Mouse (Mus musculus): Measurements from ENCODE around the gene Wwox.

Wwox gene

DNA sequence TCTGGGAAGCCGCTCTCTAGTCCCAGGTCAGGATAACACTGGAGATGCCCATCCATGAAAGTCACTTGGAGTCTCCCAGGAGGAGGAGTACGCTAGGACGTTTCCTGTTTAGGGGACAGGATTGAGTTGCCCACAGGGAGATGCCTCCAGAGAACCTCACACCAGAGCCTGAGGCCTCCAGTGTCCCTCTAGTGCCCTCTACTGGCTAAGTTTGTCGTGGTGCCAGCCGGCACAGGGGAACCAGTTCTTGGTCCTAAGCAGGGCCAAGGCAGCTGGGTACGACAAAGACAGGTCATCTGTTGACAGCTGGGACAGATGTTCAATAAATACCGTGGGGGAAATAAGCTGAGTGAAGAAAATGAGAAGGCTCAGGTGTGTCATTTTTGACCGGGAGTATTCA, 531.9 kb downstream of the Wwox start:
- DNase-seq (ENCODE audit: low read depth) = peak; percentile 2

DNA sequence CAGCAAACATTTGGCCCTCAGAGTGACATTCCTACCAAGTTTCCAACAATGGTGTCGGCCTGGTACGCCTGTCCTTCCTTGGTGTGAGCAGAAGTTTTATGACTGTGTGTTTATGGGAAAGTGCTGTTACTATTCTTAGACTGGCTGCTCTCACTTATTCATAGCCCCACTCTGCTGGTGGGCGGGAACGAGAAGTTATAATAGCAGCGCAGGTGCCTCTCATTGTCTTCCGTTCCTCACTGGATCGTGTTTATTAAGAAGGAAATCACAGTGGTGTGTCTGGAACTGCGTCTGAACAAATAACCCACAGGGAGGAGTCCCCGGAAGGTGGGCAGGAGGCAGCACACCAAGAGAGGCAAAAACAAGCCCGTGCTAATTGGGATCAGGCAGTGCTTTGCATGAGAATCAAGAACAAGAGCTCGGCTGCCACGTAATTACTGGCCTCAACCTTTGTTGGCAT, 533.6 kb downstream of the Wwox start:
- no peak for DNase-seq (ENCODE audit: low read depth)

DNA sequence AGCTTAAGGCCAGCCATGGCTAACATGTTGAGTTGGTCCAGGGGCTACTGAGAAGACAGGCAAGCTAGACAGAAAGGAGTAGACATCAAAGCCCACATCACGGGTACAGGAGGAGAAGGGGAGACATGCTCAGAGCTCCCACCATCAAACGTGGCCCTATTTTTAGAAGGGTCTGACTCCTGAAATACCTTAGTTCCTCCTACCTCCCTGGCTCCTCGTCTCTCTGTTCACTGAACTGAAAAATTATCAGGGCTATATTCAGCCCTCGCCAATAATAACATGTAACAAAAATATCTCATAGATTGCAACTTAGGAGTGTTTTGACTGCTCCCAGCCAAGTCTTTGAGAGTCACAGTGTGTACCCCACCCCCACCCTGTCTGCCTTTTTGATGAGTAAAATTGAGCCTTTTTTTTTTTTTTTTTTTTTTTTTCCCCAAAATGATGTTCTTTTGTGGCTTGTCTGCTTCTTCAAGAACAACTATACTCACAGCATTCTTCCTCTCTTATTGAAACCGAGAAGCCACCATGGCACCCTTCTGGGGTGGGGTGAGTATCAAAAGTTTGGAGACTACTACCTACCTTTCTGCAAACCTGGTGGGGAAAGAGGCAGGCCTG, 535.0 kb downstream of the Wwox start:
- no peak for DNase-seq (ENCODE audit: low read depth)

DNA sequence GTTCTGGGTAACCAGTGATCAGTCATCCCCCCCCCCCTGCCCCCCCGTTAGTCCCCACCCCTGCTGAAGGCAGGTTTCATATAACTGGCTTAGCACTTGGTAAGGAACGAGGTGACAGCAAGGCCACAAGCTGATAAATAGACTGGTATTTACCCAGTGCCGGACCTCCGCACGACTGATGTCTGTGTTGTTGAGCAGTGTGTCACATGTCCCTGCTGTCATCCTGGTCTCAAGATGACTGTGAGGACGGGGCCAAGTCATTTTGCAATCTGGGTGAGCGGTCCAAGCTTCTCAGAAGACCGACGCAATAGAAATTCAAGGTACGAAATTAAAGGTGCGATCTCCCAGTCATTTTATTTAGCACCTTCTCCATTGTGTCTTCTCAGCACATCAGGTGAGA, 538.3 kb downstream of the Wwox start:
- DNase-seq (ENCODE audit: low read depth) = no peak

DNA sequence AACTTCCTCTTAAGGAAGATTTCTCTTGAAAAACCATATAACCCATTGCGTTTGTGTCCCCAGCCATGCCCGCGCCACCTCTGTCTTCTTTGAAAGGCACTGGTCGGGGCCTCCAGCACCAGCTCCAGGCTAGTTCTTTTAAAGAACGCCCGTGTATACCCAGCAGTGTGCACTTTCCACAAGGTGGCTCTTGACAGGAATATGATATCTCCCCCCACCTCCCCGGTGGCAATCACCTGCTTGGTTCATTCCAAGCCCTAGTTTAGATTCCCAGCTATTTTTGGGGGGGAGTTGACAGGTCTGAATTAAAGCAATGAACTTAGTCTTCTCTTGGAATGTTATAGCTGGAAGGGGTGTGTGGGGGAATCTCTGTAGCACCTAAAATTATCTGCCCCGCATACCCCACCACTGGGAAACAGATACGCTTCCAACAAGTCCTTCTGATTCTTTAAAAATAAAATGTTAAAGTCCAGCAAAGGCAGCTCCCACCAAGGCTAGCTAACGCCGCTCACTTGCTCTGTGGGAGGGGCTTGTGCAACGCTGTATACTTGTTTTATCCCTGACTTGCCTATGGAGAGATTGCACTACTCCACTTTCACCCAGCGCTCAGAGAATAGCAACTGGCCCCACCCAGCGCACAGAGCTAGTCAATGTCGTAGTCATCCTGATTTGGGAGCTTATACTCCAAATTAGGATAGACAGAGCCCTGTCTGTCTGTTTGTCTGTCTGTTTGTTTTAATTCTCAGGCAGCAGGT, 538.9 kb downstream of the Wwox start:
- DNase-seq (ENCODE audit: low read depth) = no peak

DNA sequence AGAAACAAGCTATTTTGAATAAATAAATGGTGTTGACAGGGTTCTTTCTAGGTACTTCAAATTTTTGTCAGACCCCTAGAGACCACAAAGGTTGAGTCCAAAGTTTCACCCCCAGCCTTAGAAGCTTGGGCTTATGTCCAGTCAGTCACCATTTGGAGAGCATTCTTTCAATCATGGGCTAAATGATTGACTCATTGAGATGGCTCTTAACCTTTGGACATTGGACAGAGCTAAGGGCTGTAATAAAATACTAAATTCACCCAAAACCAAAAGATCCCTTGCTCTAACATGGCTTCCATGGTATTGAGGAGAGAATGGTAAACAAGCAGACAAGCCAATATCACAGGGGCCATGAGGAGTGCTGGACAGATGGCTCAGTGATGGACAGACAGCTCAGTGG, 540.2 kb downstream of the Wwox start:
- DNase-seq (ENCODE audit: low read depth) = no peak

DNA sequence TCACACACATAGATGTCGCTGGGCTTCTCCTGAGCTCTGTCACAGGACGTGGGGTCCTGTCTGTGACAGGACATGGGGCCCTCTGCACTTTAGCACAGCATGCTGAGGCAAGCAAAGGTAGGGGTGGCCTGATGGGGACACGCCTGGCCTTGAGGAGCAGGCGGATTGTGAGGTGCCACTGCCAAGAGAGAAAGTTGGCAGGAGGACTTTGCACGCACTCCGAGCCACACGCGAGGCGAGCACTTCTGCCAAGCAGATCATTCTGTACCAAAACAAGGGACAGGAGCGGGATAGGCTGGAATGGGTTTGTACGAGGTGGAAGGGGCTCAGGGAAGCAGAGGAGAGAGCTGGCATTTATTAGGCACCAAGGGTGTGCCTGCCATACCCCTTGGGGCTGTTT, 543.3 kb downstream of the Wwox start:
- DNase-seq (ENCODE audit: low read depth) = no peak

DNA sequence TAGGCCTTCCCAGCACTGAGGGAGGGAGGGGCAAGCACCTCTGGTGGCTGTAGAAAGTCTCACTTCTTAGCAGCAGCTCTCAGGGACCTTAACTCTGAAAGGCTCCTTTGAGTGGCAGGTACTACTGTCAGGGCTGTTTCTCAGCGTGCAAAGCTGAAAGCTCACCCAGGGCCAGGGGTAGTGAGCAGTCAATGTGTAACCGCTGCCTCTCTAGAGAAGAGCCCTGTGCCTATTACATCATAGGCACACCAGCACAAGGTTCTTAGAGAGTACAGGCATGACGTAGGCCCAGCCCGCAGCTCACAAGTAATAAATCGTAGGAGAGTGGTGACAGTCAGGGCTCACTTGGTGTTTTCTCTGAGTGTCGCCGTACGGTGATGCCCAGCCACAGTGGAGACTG, 545.0 kb downstream of the Wwox start:
- no peak for DNase-seq (ENCODE audit: low read depth)

DNA sequence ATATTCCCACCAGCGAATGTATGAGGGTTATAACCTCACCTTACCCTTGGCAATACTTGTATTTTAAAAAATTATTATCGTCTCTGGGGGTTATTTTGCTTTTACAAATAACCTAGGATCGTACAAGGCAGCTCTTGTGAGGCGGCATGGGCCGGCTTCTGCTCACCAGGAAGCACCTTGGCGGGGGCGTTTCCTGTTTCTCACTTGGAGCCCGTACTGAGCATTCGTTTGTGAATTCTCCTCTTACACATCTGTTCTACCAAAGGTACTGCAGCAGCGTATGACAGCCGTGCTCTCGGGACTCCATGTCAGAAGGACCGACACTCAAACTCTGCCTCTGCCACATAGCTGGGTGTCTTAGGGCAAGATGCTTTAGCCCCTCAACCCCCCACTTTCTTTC, 546.5 kb downstream of the Wwox start:
- DNase-seq (ENCODE audit: low read depth) = no peak

DNA sequence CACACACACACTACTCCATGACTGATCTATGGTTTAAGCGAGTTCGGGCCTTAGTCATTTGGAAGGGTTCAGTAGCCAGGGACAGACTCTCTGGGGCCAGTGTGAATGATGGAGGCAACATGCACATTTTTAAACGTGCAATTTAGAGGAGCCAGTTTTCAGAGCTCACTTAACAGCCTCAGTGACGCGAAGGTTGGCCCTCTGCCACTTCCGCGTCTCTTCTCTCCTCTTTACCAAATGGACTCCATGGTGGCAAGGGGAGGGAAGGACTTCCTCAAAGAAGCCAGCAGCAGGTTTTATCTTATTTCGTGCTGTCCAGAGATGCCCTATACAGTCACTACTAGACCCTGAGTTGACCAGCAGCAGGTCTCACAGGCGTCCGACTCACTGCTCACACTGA, 547.5 kb downstream of the Wwox start:
- no peak for DNase-seq (ENCODE audit: low read depth)

DNA sequence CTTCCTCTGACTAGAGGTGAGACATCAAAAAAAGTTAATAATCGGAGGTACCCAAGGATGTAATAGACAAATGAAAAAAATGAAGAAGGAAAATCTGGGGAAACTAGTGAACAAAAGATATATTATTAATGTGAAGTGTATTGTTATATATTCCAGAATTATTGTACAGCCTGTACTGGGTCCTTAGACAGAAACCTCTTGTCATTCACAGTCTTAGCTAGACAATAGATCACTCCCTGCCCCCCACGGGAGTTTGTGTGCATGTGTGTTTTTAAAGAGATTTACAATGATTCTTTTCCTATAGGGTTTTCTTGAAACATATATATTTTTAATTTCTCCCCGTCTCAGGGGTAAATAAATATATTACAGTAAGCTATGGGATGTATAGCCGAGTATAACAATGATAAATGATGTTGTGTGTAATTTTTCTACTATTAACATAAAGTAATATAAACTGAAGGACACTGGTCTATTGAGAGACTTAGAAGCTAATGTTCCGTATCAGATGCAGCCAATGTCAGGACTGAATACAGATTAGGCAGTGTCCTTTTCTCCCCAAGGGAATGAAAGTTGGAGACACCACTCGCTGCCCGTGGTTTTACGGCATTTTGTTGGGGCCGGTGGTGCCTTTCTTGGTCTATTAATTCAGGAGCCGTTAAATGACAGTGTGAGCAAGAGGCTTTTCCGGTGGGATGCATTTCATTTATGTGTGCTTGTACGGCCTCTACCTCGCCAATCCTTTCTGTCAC, 551.6 kb downstream of the Wwox start:
- no peak for DNase-seq (ENCODE audit: low read depth)

DNA sequence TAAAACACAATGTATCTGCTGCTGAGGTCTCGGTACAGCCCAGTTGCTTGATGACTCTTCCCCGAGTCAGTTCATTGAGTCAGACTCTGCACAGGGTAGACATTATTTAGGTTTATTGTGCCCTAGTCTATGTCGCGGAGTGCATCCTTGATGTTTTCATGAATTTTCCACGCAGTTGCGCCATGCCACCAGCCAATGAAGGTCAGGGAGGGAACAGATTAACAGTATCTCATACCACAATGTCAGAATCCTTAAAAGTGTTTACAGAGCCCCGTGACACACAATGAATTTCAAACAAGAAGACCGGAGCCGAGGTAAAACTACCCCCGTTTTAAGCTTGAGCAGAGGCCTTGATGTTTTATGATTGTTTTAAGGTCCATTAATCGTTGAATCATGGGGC, 561.3 kb downstream of the Wwox start:
- no peak for DNase-seq (ENCODE audit: low read depth)

DNA sequence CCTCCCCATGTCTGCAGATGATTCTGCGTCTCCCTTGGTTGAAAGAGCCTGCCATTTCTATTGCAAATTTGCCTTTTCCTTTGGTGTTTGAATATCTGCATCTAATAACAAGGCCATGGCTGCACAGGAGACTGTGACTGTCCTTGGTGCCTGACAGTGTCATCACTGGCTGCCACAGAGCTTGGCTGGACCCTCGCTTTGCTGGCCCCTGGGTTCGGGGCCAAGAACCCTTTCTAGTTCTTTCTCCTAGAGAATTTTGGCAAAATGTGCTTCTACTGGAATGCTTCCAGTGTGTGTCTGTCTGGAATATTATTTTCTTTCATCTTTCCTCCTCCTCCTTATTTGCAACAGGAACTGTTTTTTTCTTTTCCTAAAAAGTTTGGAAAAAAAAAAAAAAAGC, 565.6 kb downstream of the Wwox start:
- no peak for DNase-seq (ENCODE audit: low read depth)

DNA sequence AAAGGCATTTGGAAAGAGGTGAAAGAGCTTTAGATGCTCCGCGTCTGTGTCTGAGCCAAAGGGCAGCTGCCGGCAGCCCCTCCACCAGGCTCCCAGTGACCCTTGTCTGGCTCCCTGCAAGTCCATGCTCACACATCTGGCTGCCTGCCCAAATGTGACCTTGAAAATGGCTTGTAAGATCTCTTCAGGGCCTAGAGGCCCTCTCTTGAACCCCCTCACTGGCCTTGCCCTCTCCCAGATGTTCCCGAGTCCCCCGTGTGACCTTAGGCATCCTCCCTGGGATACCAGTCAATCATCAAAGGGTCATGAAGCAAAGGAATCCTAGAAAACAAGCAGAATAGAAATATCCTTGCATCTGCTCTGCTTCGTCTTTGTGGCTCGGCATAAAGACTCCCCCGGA, 567.1 kb downstream of the Wwox start:
- DNase-seq (ENCODE audit: low read depth) = no peak

DNA sequence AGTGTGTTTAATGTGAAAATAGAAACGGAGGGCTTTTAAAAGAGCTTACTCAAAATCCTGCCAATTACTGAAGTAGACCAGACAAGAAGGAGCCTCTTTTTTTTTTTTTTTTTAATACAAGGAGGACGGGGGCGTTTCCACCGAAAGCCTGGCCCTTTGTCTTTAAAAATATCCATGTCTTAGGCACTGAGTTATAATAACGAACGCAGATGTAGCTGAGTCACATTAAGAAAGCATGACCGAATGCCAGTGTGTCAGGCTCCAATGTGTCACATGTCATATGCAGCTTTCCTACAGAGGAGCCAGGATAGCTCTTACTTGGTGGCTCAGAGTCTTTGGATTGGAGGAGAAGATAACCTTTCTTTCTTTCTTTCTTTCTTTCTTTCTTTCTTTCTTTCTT, 567.8 kb downstream of the Wwox start:
- DNase-seq (ENCODE audit: low read depth) = no peak

DNA sequence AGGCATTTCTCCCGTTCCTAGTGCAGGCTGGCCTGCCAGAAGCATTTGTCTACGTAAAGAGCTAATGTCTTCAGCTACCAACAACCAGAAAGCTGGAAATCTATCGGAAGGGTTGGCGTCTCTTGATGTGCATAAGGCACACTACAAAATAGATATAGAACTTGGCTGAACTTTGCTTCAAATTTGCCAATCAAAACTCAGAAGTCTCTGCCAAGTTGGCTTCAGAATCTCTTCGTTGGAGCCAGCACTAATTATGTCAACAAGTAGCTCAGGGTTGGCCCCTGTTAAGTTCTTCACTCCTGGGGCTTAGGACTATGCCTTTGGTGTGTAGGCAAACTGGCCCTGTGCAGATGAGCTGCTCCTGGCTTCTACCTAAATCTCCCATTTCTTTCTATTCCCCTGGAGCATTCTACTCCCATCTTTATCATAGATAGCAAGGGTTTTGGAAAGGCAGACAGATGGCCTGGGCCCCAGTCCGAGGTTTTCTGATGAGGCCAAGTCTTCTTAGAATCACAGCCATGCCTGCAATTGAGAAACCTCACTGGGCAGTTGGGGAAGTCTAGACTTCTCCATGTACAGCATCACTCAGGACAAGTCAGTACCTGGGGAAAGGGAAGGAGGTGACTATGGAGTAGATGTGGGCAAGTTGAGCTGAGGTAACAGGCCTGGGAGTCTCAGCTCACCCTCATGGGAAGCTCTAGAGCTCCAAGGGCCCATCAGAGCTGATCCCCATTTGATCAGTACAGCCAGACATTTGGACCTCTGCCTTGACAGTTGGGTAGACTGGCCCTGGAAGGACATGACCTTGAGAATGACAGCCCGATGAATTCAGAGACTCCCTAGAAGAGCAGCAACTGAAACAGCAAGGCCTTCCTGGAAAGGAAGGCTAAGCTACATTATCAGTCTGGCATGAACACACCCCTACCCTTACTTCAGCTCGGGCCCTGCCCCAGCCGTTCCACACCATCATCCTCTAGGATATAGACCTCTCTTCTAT, 569.5 kb downstream of the Wwox start:
- DNase-seq (ENCODE audit: low read depth) = no peak

DNA sequence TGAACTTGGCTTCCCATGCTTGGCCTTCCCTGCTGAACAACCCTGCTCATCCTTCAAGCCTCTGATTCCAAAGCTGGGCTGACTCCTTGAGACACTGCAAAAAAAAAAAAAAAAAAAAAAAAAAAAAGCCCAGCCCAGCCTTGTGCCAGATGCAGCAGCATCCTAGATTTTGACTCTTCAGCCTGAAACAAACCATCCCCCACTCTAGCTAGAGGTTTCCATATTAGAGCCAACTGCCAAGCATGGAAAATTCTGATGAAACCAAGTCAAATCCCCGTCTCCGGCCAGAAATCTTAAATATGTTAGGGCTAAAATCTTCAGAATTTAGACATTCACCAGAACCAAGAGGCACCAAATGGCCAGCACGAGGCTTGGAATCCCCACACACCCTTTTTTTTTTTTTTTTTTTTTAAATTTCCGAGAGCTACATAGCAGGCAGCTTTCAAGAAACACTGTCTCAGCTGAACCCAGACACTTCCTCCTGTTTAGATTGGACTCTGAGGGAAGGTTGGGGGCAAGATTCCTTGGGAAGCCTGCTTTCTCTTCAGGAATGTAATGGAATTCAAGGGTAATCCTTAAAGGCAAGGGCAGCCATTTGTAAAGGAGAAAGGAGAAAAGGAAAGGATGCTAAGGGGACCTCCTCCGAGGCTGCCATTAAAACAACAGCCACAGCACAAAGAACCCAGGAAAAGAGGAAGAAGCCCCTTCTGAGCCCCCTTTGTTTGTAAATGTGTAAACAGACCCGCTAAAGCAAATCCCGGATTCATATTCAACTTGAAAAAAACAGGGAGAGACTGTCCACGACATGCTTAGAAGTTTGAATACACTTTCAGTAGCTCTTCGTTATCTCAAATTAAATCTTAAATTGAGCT, 570.7 kb downstream of the Wwox start:
- DNase-seq (ENCODE audit: low read depth) = no peak

DNA sequence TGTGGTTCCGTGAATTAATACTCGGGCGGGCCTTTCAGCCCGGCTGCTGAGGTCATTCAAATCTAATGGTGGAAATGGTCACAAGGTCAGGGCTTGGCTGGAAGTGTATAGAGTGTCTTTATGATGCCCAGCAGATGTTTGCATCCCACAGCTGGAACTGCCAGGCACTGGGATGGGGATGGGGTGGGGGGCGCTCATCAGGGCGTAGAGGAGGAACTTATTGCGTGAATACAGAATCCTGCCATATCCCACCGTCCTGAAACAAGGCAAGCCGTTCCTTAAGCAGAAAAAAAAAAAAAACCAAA, 571.3 kb downstream of the Wwox start:
- no peak for DNase-seq (ENCODE audit: low read depth)

DNA sequence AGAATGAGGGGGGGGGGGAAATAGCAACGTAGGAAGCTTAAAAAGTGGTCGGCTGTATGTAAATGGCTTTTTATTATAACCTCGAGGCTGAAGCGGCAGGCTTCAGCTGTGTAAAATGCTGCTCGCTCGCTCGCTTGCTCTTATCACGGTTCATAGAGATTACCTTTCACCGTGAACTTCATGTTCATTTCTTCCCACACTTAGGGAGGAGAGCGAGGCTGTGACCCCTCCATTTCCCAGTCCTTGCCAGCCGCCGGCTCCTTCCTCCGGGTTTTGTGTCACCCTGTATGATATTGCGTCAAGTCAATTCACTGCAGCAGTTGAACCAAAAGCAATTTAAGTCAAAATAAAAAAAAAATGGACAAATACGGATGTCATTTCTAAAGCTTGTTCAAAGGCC, 580.2 kb downstream of the Wwox start:
- DNase-seq (ENCODE audit: low read depth) = no peak

DNA sequence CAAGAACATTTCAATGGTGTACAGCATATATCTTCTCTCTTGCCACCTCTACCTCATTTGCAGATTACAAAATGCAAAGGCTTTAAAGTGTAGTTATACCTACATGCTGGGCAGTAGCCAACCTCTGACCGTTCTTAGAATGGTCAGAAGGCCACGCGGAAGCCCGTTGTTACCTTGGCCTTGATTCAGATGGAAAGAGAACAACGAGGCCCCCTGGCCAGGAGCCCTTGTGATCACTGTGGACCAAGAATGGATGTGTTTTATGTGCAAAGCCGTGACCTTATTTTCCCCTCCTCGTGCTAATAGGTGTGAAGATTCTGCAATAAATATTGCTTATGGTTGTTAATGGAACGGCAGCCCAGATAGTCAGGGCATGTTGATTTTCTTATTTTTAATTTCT, 582.3 kb downstream of the Wwox start:
- no peak for DNase-seq (ENCODE audit: low read depth)

DNA sequence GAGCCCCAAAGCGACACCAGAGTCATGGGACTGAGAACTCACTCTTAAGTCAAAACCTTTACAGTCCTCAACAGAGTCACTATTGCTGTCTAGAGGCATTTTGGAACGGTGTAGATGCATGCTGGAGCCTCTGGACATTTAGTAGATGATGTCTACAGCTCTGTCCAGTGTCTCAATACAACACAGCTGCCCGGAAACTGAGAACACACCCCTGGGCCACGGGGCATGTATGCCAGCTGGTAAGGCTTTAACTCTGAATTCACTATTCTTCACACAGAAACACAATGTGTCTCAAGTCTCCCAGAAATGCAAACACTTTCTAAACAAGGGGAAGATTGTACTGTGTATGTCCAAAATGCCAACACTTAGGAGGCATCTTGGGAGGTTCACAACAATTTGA, 584.6 kb downstream of the Wwox start:
- no peak for DNase-seq (ENCODE audit: low read depth)

All from 416B (cell line).